Mouse (Mus musculus) testis, adult 2 months (tissue): ENCODE results near the gene Smco2.

Experiments used
- CTCF ChIP-seq: fragments of 200-500 bp; IDR thresholded peaks from 2 replicates; pipeline ENCODE4 v1.5.1; 2012; ENCODE audit warnings: low read depth, mild to moderate bottlenecking, inconsistent platforms, low read length, moderate library complexity; ENCODE audit not compliant: control insufficient read depth, insufficient read depth, insufficient replicate concordance
- POLR2A ChIP-seq: fragments of 200-500 bp; IDR thresholded peaks from 2 replicates; pipeline ENCODE4 v1.6.1; 2012; ENCODE audit warnings: low read depth, mild to moderate bottlenecking, inconsistent platforms, low read length, moderate library complexity; ENCODE audit not compliant: control insufficient read depth

GRCm38 (mm10) chr6:146890215-146890614 lies 40.3 kb downstream of the Smco2 start:
- no peak for TF ChIP-seq CTCF
- TF ChIP-seq POLR2A, result no peak
